Mouse (Mus musculus) heart, adult 2 months (tissue): Measurements from ENCODE around the gene Htt.

Experiments
- CTCF ChIP-seq: fragments of 200-600 bp; IDR thresholded peaks from 2 replicates; pipeline ENCODE4 v1.8.1; 2022; ENCODE audit warnings: antibody characterized with exemption, mild to moderate bottlenecking, moderate library complexity
- POLR2A ChIP-seq: fragments of 200-500 bp; IDR thresholded peaks from 2 replicates; pipeline ENCODE4 v1.6.1; 2011; ENCODE audit warnings: mild to moderate bottlenecking, low read depth, low read length, control low read depth; ENCODE audit not compliant: insufficient read depth

- TF ChIP-seq CTCF (no peak), POLR2A (no peak)
Observed at GRCm38 (mm10) chr5:34922531-34922930, 161.0 kb downstream of the Htt start.
